In the genomic region with DNA sequence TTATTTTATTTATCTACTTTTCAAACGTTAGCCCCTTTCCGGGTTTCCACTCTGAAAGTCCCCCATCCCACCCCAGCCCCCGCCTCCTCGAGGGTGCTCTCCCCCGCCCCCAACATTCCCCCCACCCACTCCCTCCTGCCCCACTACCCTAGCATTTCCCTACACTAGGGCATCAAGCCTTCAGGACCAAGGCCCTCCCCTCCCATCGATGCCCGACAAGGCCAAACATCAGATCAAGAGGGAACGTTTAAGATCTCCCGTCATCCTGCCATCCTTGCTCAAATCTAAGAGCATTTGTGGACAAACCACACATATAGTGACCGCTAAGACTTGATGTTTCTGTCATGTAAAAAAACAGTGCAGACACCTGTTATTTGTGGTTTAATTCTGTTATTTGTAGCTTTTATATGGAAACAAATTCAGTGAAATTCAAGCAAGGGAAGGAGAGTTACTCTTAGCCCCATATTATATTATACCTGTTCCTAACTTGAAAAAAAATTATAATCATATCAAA, we compare ENCODE assay signal across 16 mouse cellular contexts. TPM values are rescaled to one million over a fixed set of nuclear protein-coding genes. Genes with fewer than 3 reads are reported as not detected.
DNase-seq lines count a peak whose midpoint lies in the region; ATAC-seq and TF ChIP-seq lines count a peak whose summit lies in the region.
"Had no signal": no experiment of that assay in that cellular context is flagged by ENCODE, and none has a peak within 500 bp of the region (broad histone marks: within the 10 kb centered on the region; RNA-seq: fewer than 3 reads in every experiment).

No protein-coding gene starts in this region.

- no peaks in the 10 kb centered on the region; the same call in 1 of the 2 replicates for H3K4me1 ChIP-seq in heart, adult 2 months (ENCODE audit: control insufficient read depth, insufficient read depth, low read length)
- H3K4me1 ChIP-seq in heart, embryonic 12.5 days (replicated peaks) = no peaks in the 10 kb centered on the region; the same call in 1 of the 2 replicates
- peaks cover 24% of the 10 kb centered on the region for H3K4me1 ChIP-seq in spleen, adult 2 months (ENCODE audit: control insufficient read depth, insufficient read depth, insufficient read length)
- peaks cover 73% of the 10 kb centered on the region for H3K4me1 ChIP-seq in liver, embryonic 15.5 days (replicated peaks)
- H3K4me1 ChIP-seq: kidney, embryonic 15.5 days had no signal

- H3K27me3 ChIP-seq in heart, adult 2 months (ENCODE audit: control insufficient read depth, insufficient read depth, low read length) = no peaks in the 10 kb centered on the region
- no peaks in the 10 kb centered on the region for H3K27me3 ChIP-seq in heart, embryonic 12.5 days (replicated peaks)
- no peaks in the 10 kb centered on the region for H3K27me3 ChIP-seq in spleen, adult 2 months (ENCODE audit: control insufficient read depth, insufficient read depth, low read length)
- H3K27me3 ChIP-seq in liver, embryonic 15.5 days = no peaks in the 10 kb centered on the region
- H3K27me3 ChIP-seq: forebrain, embryonic 12.5 days; kidney, embryonic 15.5 days had no signal

- H3K4me3 ChIP-seq in heart, adult 2 months = no peak overlapping the region
- H3K4me3 ChIP-seq in heart, embryonic 12.5 days = no peak overlapping the region
- no peak overlapping the region for H3K4me3 ChIP-seq in spleen, adult 2 months (ENCODE audit: extremely low read depth, insufficient read depth, insufficient read length)
- no peak overlapping the region for H3K4me3 ChIP-seq in liver, embryonic 15.5 days (replicated peaks)
- H3K4me3 ChIP-seq: forebrain, embryonic 12.5 days; kidney, embryonic 15.5 days; limb, embryonic 10.5 days had no signal

- H3K9ac ChIP-seq in heart, adult 2 months (ENCODE audit: low read depth, low read length) = no peak overlapping the region
- H3K9ac ChIP-seq in heart, embryonic 12.5 days = no peak overlapping the region
- peak overlapping the region; percentile 39 for H3K9ac ChIP-seq in liver, embryonic 15.5 days
- H3K9ac ChIP-seq: forebrain, embryonic 12.5 days; hindbrain, embryonic 14.5 days; kidney, embryonic 15.5 days; lung, embryonic 14.5 days had no signal

- no peak for ATAC-seq in heart, embryonic 12.5 days (ENCODE audit: insufficient number of reproducible peaks, low FRiP score)
- ATAC-seq in liver, embryonic 15.5 days (ENCODE audit: insufficient read depth) = no peak
- ATAC-seq: intestine, embryonic 16.5 days; midbrain, embryonic 16.5 days had no signal

- intact Hi-C loops in heart, adult 2 months (cut with DNase I) = no loop called here

- TF ChIP-seq POLR2A in heart, adult 2 months (IDR thresholded peaks at IDR 0.05; ENCODE audit: insufficient read depth, low read depth, low read length) = no peak
- no peak for TF ChIP-seq POLR2A in spleen, adult 2 months (IDR thresholded peaks at IDR 0.05; ENCODE audit: low read depth, low read length)

- no peak for TF ChIP-seq CTCF in heart, adult 2 months (IDR thresholded peaks at IDR 0.05)
- no peak for TF ChIP-seq CTCF in spleen, adult 2 months (IDR thresholded peaks at IDR 0.05; ENCODE audit: extremely low read depth, insufficient read depth, insufficient read length, insufficient replicate concordance)

- H3K4me2 ChIP-seq in heart, embryonic 12.5 days = no peak overlapping the region
- H3K4me2 ChIP-seq in liver, embryonic 15.5 days = peak overlapping the region; percentile 54
- H3K4me2 ChIP-seq: forebrain, embryonic 12.5 days; hindbrain, embryonic 14.5 days; kidney, embryonic 15.5 days; lung, embryonic 14.5 days had no signal

- DNase-seq in heart, adult 2 months = no peak
- no peak for DNase-seq in spleen, adult 2 months (ENCODE audit: low read depth in 1 of 2, low spot score in 2 of 2)
- DNase-seq in spleen, postnatal 14 days (ENCODE audit: low spot score in 2 of 2) = no peak
- no peak for DNase-seq in layer of hippocampus, adult 9-11 months
- DNase-seq in layer of hippocampus, postnatal 10 days (ENCODE audit: low spot score in 2 of 2) = no peak
- DNase-seq: cerebellum, postnatal 10 days had no signal

- WGBS in heart, adult 2 months = 74% methylated on average over 10 of the region's 10 CpGs
- 68% methylated on average over 10 of the region's 10 CpGs for WGBS in heart, embryonic 12.5 days
- 31% methylated on average over 10 of the region's 10 CpGs for WGBS in spleen, adult 2 months
- WGBS in liver, embryonic 15.5 days (ENCODE audit: insufficient replicate concordance) = 21% methylated on average over 10 of the region's 10 CpGs

- H3K36me3 ChIP-seq in heart, adult 2 months (ENCODE audit: control insufficient read depth, insufficient read depth, low read length) = no peaks in the 10 kb centered on the region
- H3K36me3 ChIP-seq in heart, embryonic 12.5 days = no peaks in the 10 kb centered on the region
- H3K36me3 ChIP-seq in spleen, adult 2 months (ENCODE audit: control insufficient read depth, insufficient read depth, low read length) = no peaks in the 10 kb centered on the region
- no peaks in the 10 kb centered on the region for H3K36me3 ChIP-seq in liver, embryonic 15.5 days (replicated peaks)
- H3K36me3 ChIP-seq: forebrain, embryonic 12.5 days; kidney, embryonic 15.5 days; limb, embryonic 10.5 days had no signal

- H3K27ac ChIP-seq in heart, adult 2 months = 0 out of 2 replicates have a peak overlapping the region, but pooled peaks have one; percentile 20
- H3K27ac ChIP-seq in heart, embryonic 12.5 days (ENCODE audit: poor library complexity, severe bottlenecking) = no peak overlapping the region; the same call in 1 of the 2 replicates
- H3K27ac ChIP-seq in spleen, adult 2 months (ENCODE audit: insufficient read depth, low read length) = peak overlapping the region; percentile 87
- H3K27ac ChIP-seq in liver, embryonic 15.5 days (replicated peaks) = peak overlapping the region; percentile 99
- H3K27ac ChIP-seq: forebrain, embryonic 12.5 days; hindbrain, embryonic 14.5 days; kidney, embryonic 15.5 days; limb, embryonic 10.5 days; stomach, postnatal 0 days had no signal

- H3K9me3 ChIP-seq in heart, embryonic 12.5 days (replicated peaks) = no peaks in the 10 kb centered on the region
- no peaks in the 10 kb centered on the region for H3K9me3 ChIP-seq in liver, embryonic 15.5 days (replicated peaks)
- H3K9me3 ChIP-seq: forebrain, embryonic 12.5 days; kidney, embryonic 15.5 days; limb, embryonic 10.5 days had no signal

- no peaks in the 10 kb centered on the region for H3K79me2 ChIP-seq in heart, adult 2 months (replicated peaks; ENCODE audit: control insufficient read depth, insufficient read depth, low read length)

- no peak for TF ChIP-seq EP300 in heart, adult 2 months (IDR thresholded peaks at IDR 0.05; ENCODE audit: insufficient read depth, low read depth, low read length)

RNA-seq across cellular contexts. Expression of a gene that starts 21.2 kb away (rescaled TPM):
- total RNA-seq in heart, adult 2 months (2021) = 10 to 100 TPM in 1 of 2 experiments, 1 to 10 TPM in 1; 6.8 to 10.2 TPM
- polyA plus RNA-seq in heart, adult 2 months (2012; rRNA removed) = 4.5 and 6.0 TPM in 2 replicates
- 5.4 and 8.0 TPM in 2 replicates for polyA plus RNA-seq in heart, embryonic 12.5 days (2016; fragmentation: Nextera tagmentation; extraction: Ambion mirVana)
- polyA plus RNA-seq in spleen, adult 2 months (2012; rRNA removed) = 22.2 and 25.9 TPM in 2 replicates
- polyA plus RNA-seq in liver, embryonic 15.5 days (2015; fragmentation: Nextera tagmentation; extraction: Ambion mirVana) = 34.2 and 41.6 TPM in 2 replicates
- 10 to 100 TPM; 44.1 to 45.8 TPM for total RNA-seq in layer of hippocampus, postnatal 10 days (2021)

RNA-seq across cellular contexts. Expression of a gene that starts 52.4 kb away (rescaled TPM):
- total RNA-seq in heart, adult 2 months (2021) = 100 to 1,000 TPM; 154 to 162 TPM
- polyA plus RNA-seq in heart, adult 2 months (2012; rRNA removed) = 79.0 and 140 TPM in 2 replicates
- 325 and 346 TPM in 2 replicates for polyA plus RNA-seq in heart, embryonic 12.5 days (2016; fragmentation: Nextera tagmentation; extraction: Ambion mirVana)
- 33.1 and 38.4 TPM in 2 replicates for polyA plus RNA-seq in spleen, adult 2 months (2012; rRNA removed)
- 192 and 214 TPM in 2 replicates for polyA plus RNA-seq in liver, embryonic 15.5 days (2015; fragmentation: Nextera tagmentation; extraction: Ambion mirVana)
- 100 to 1,000 TPM; 357 to 372 TPM for total RNA-seq in layer of hippocampus, postnatal 10 days (2021)
